Mouse (Mus musculus) myocyte (in vitro differentiated cells): ENCODE data around the gene Stra6.

Source experiments
- POLR2AphosphoS2 ChIP-seq: IDR thresholded peaks from one replicate; pipeline ENCODE4 v1.6.1; 2011; ENCODE audit warnings: low read depth, control low read depth; ENCODE audit not compliant: insufficient read length
- TCF12 ChIP-seq: IDR thresholded peaks from one replicate; pipeline ENCODE4 v1.6.1; 2011; ENCODE audit warnings: mild to moderate bottlenecking, control low read depth; ENCODE audit not compliant: poor library complexity, insufficient read depth, severe bottlenecking

DNA sequence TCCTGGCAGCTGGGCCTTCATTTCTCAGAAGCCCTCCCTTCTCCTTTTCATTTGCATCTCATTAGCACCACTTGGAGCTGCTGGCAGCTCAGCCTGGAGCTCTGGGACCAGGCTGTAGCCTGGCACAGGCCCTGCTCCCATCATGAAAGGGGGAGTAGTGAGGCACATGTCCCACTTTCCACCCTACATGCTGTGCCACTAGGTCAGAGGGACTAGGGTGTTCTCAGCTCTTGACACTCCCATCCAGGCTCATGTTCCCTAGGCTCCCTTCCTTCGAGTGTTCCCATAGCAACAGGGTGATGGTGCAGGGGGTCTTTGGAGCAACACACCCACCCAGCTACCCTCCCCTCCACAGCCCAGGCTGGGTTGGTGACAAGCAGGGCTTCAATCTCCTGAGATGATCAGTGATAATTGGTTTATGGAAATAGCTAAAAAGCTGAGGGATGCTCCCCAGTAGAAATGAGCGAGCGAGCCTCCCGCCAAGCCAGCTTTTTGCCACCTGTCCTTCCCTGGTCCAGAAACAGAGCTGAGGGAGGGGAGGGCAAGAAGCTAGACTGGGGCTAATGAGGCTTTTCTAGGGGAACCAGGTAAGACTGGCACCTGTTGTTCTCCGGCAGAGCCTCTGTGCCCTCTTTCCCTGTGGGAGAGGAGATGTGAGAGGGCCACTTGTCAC lies 33.2 kb downstream of the Stra6 start:
- TF ChIP-seq POLR2AphosphoS2, result no peak
- TF ChIP-seq TCF12, result no peak
